ENCODE assay signal across 29 mouse cellular contexts in the genomic region with DNA sequence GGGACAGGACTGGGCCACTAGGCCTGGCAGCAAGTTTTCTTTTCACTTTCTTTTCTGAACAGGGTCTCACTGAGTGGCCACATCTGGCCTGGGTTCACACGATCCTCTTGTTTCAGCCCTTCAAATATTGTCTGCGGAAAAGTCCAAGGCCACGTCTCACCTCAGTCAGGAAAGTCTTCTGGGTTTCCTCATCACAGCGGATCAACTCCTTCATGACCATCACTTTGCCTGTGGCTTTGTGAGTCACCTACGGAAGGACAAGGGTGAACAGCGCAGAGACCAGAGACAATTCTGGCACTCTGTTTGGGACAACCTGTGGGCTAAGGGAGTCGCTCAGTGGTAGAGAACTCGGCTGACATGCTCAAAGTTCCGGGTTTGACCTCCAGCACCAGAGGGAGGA.
"Had no signal": no experiment of that assay in that cellular context is flagged by ENCODE, and none has a peak within 500 bp of the region (broad histone marks: within the 10 kb centered on the region; RNA-seq: fewer than 3 reads in every experiment).

No protein-coding gene starts in this region.

- H3K4me3 ChIP-seq: heart, embryonic 12.5 days; heart, embryonic 13.5 days; heart, embryonic 15.5 days; hindbrain, embryonic 10.5 days; hindbrain, embryonic 12.5 days; hindbrain, embryonic 13.5 days; hindbrain, embryonic 15.5 days; intestine, embryonic 15.5 days; kidney, embryonic 15.5 days; layer of hippocampus, adult 2 months had no signal

- DNase-seq: heart, postnatal 10 days; heart, postnatal 14 days; heart, postnatal 36 days; heart, postnatal 4 days; kidney, adult 11 months; kidney, adult 18-20 months; kidney, adult 2 months; kidney, adult 8-10 months; kidney, adult 9 months; kidney, postnatal 10 days; kidney, postnatal 14 days; kidney, postnatal 25 days; kidney, postnatal 36 days; kidney, postnatal 4 days; layer of hippocampus, adult 9-11 months; layer of hippocampus, postnatal 36 days had no signal

- H3K27ac ChIP-seq: heart, embryonic 13.5 days; heart, embryonic 15.5 days; hindbrain, embryonic 10.5 days; hindbrain, embryonic 12.5 days; hindbrain, embryonic 13.5 days; hindbrain, embryonic 14.5 days; hindbrain, embryonic 15.5 days; hindbrain, postnatal 0 days; intestine, embryonic 15.5 days; kidney, embryonic 15.5 days; kidney, postnatal 0 days; layer of hippocampus, adult 2 months had no signal
